Mouse (Mus musculus) CH12.LX (cell line): Measurements from ENCODE around the gene Ptges. TPM values are rescaled to one million over a fixed set of nuclear protein-coding genes. Genes with fewer than 3 reads are reported as not detected.

Experiments used
- DNase-seq: peaks from one replicate; pipeline ENCODE4 v3.0.0-alpha.2; 2013; ENCODE audit errors: extremely low read depth
- H3K27ac ChIP-seq: 2 replicates; pipeline ENCODE4 v1.5.1; 2012; ENCODE audit warnings: low read depth, mild to moderate bottlenecking, control low read depth, moderate library complexity; ENCODE audit not compliant: insufficient read depth
- H3K27me3 ChIP-seq: replicated peaks from 2 replicates; pipeline ENCODE3; 2012; ENCODE audit warnings: inconsistent platforms
- H3K36me3 ChIP-seq, 2 experiments: replicated peaks in 1 of 2; 2 replicates each; pipeline versions ENCODE3 to v1.6.1; 2012; ENCODE audit warnings: inconsistent platforms in 1 of 2, low read length in 1 of 2, mild to moderate bottlenecking in 1 of 2, mixed read lengths in 1 of 2, moderate library complexity in 1 of 2; ENCODE audit not compliant: control insufficient read depth in 1 of 2, insufficient read depth in 1 of 2
- H3K4me1 ChIP-seq, 2 experiments: 2 replicates each; pipeline ENCODE4 v1.6.1; 2012; ENCODE audit warnings: inconsistent platforms in 1 of 2, moderate library complexity in 1 of 2; ENCODE audit not compliant: insufficient read depth in 2 of 2, control insufficient read depth in 1 of 2
- H3K4me2 ChIP-seq: 2 replicates; pipeline ENCODE4 v1.6.1; 2012; ENCODE audit warnings: low read depth, mild to moderate bottlenecking, control low read depth; ENCODE audit not compliant: poor library complexity, insufficient read depth, severe bottlenecking
- H3K4me3 ChIP-seq, 3 experiments: fragments of 150-350 bp in 1 of 3; sonication (generic) in 1 of 3; replicated peaks in 1 of 3; 2 replicates each; pipeline versions ENCODE3 to v1.5.1; 2011 to 2012; ENCODE audit warnings: low read depth in 2 of 3, low read length in 2 of 3, mild to moderate bottlenecking in 2 of 3, moderate library complexity in 2 of 3, control low read depth in 1 of 3, improper control_type of control experiment in 1 of 3, inconsistent platforms in 1 of 3, mixed read lengths in 1 of 3; ENCODE audit not compliant: poor library complexity in 1 of 3
- H3K79me2 ChIP-seq: replicated peaks from 2 replicates; pipeline ENCODE4 v1.6.1; 2012; ENCODE audit warnings: mild to moderate bottlenecking, moderate library complexity; ENCODE audit not compliant: control insufficient read depth, poor library complexity, insufficient read depth, severe bottlenecking; ENCODE audit errors: extremely low read depth
- H3K9ac ChIP-seq: 2 replicates; pipeline ENCODE4 v1.6.1; 2012; ENCODE audit warnings: low read depth, mild to moderate bottlenecking, control low read depth, moderate library complexity; ENCODE audit not compliant: insufficient read depth
- H3K9me3 ChIP-seq: replicated peaks from 2 replicates; pipeline ENCODE3; 2012; ENCODE audit warnings: low read length, inconsistent platforms, mixed read lengths
- BHLHE40 ChIP-seq: IDR thresholded peaks from 2 replicates; pipeline ENCODE4 v1.6.1; 2011; ENCODE audit warnings: mild to moderate bottlenecking, low read depth, low read length, improper control_type of control experiment
- CHD1 ChIP-seq: IDR thresholded peaks from 2 replicates; pipeline ENCODE4 v1.6.1; 2012; ENCODE audit warnings: low read depth, low read length, improper control_type of control experiment, inconsistent platforms
- CHD2 ChIP-seq: IDR thresholded peaks from 2 replicates; pipeline ENCODE4 v1.6.1; 2011; ENCODE audit warnings: low read length, improper control_type of control experiment
- CTCF ChIP-seq, 2 experiments: IDR thresholded peaks in 1 of 2; conservative IDR thresholded peaks in 1 of 2; 2 replicates each; pipeline ENCODE4 v1.5.1; 2011 to 2012; ENCODE audit warnings: low read depth in 2 of 2, low read length in 2 of 2, improper control_type of control experiment in 1 of 2, inconsistent platforms in 1 of 2, mild to moderate bottlenecking in 1 of 2, moderate library complexity in 1 of 2
- EP300 ChIP-seq: IDR thresholded peaks from 2 replicates; pipeline ENCODE4 v1.6.1; 2011; ENCODE audit warnings: low read length, improper control_type of control experiment
- ETS1 ChIP-seq: conservative IDR thresholded peaks from 2 replicates; pipeline ENCODE4 v1.6.1; 2012; ENCODE audit warnings: low read depth, mild to moderate bottlenecking, inconsistent platforms, low read length, improper control_type of control experiment, moderate library complexity
- HCFC1 ChIP-seq: IDR thresholded peaks from 2 replicates; pipeline ENCODE4 v1.6.1; 2012; ENCODE audit warnings: low read depth, mild to moderate bottlenecking, inconsistent platforms, low read length, improper control_type of control experiment
- IRF4 ChIP-seq: IDR thresholded peaks from 2 replicates; pipeline ENCODE4 v1.6.1; 2014; ENCODE audit warnings: low read depth, mild to moderate bottlenecking, inconsistent platforms, low read length, improper control_type of control experiment
- JUN ChIP-seq: IDR thresholded peaks from 2 replicates; pipeline ENCODE4 v1.6.1; 2011; ENCODE audit warnings: low read depth, mild to moderate bottlenecking, low read length, improper control_type of control experiment, moderate library complexity; ENCODE audit not compliant: insufficient read depth
- KAT2A ChIP-seq: IDR thresholded peaks from 2 replicates; pipeline ENCODE4 v1.6.1; 2012; ENCODE audit warnings: low read length, improper control_type of control experiment, inconsistent platforms; ENCODE audit not compliant: insufficient replicate concordance
- MAFK ChIP-seq: IDR thresholded peaks from 2 replicates; pipeline ENCODE4 v1.6.1; 2011; ENCODE audit warnings: low read length, improper control_type of control experiment; ENCODE audit not compliant: insufficient replicate concordance
- MAX ChIP-seq: IDR thresholded peaks from 2 replicates; pipeline ENCODE4 v1.6.1; 2011; ENCODE audit warnings: low read length, improper control_type of control experiment
- MAZ ChIP-seq: IDR thresholded peaks from 2 replicates; pipeline ENCODE4 v1.6.1; 2012; ENCODE audit warnings: low read depth, mild to moderate bottlenecking, inconsistent platforms, low read length, improper control_type of control experiment, moderate library complexity
- MEF2A ChIP-seq: IDR thresholded peaks from 2 replicates; pipeline ENCODE4 v1.6.1; 2014; ENCODE audit warnings: low read depth, mild to moderate bottlenecking, inconsistent platforms, low read length, improper control_type of control experiment, borderline replicate concordance
- MXI1 ChIP-seq: IDR thresholded peaks from 2 replicates; pipeline ENCODE4 v1.6.1; 2011; ENCODE audit warnings: mild to moderate bottlenecking, low read depth, low read length, improper control_type of control experiment
- NELFE ChIP-seq: IDR thresholded peaks from 2 replicates; pipeline ENCODE4 v1.6.1; 2011; ENCODE audit warnings: low read depth, low read length, improper control_type of control experiment
- NRF1 ChIP-seq: IDR thresholded peaks from 2 replicates; pipeline ENCODE4 v1.6.1; 2014; ENCODE audit warnings: low read depth, mild to moderate bottlenecking, inconsistent platforms, low read length, improper control_type of control experiment, moderate library complexity
- PAX5 ChIP-seq: IDR thresholded peaks from 2 replicates; pipeline ENCODE4 v1.6.1; 2012; ENCODE audit warnings: low read length, inconsistent platforms, mixed read lengths
- POLR2A ChIP-seq: IDR thresholded peaks from 2 replicates; pipeline ENCODE4 v1.6.1; 2011; ENCODE audit warnings: low read depth, mild to moderate bottlenecking, improper control_type of control experiment, low read length
- POLR2AphosphoS2 ChIP-seq: IDR thresholded peaks from 2 replicates; pipeline ENCODE4 v1.6.1; 2011; ENCODE audit warnings: low read depth, low read length, improper control_type of control experiment
- SIN3A ChIP-seq: IDR thresholded peaks from 2 replicates; pipeline ENCODE4 v1.6.1; 2012; ENCODE audit warnings: low read length, improper control_type of control experiment, inconsistent platforms
- TBP ChIP-seq: conservative IDR thresholded peaks from 2 replicates; pipeline ENCODE4 v1.6.1; 2011; ENCODE audit warnings: low read depth, low read length, improper control_type of control experiment
- TCF12 ChIP-seq: IDR thresholded peaks from 2 replicates; pipeline ENCODE4 v1.6.1; 2014; ENCODE audit warnings: low read depth, mild to moderate bottlenecking, inconsistent platforms, low read length, improper control_type of control experiment
- USF2 ChIP-seq: conservative IDR thresholded peaks from 2 replicates; pipeline ENCODE4 v1.6.1; 2011; ENCODE audit warnings: low read depth, low read length, improper control_type of control experiment
- ZMIZ1 ChIP-seq: IDR thresholded peaks from 2 replicates; pipeline ENCODE4 v1.6.1; 2012; ENCODE audit warnings: low read depth, mild to moderate bottlenecking, inconsistent platforms, low read length, improper control_type of control experiment
- dilution Hi-C: fragments of 300-500 bp; cut with MboI; formaldehyde crosslinking; loops from 2 replicates; pipeline ENCODE4 v1.14.3; 2020; ENCODE audit warnings: low sequenced_read_pairs; ENCODE audit not compliant: extremely low pct_unique_long_range_greater_than_20kb, extremely low pct_ligation_motif_present
- in situ Hi-C: fragments of 300-500 bp; cut with MboI; formaldehyde crosslinking; loops from 3 replicates; pipeline ENCODE4 v1.14.3; 2019; ENCODE audit warnings: low sequenced_read_pairs, low pct_ligation_motif_present, low pct_unique_long_range_greater_than_20kb, mixed read lengths
- polyA plus RNA-seq: library from polyadenylated mRNA; unstranded; fragments of >175 nt; gene quantifications from 2 replicates; pipeline ENCODE4 v1.2.1, GENCODE M21; 2012; ENCODE audit warnings: low read depth; ENCODE audit not compliant: insufficient read length
- total RNA-seq, 2 experiments: library from RNA; depleted of rRNA; stranded (reverse); fragments of 300-350 nt in 1 of 2; fragments of >200 nt in 1 of 2; gene quantifications; 2 replicates each; pipeline ENCODE4 v1.2.3; 2012 to 2014

Gene Ptges
- total and polyA plus RNA-seq, 3 experiments: 0.04 to 0.09 TPM; not detected in 1

- Histone ChIP-seq H3K36me3 (no peaks in the 10 kb centered on the region), H3K4me3 (no peak overlapping the region), H3K79me2 (no peaks in the 10 kb centered on the region), H3K27ac (no peak overlapping the region), H3K4me1 (peaks cover 0 to 19% of the 10 kb centered on the region in 2 experiments; a peak in 2 of 4 replicates), H3K4me2 (no peak overlapping the region), H3K27me3 (peaks cover 3% of the 10 kb centered on the region), H3K9ac (no peak overlapping the region), H3K9me3 (no peaks in the 10 kb centered on the region)
- no peak for DNase-seq
- TF ChIP-seq POLR2AphosphoS2: no peak
- no peak for TF ChIP-seq CTCF (conservative IDR thresholded peaks at IDR 0.05 in 1 of 2, IDR thresholded peaks at IDR 0.05 in 1 of 2; ENCODE audit: low read depth in 2 of 2, low read length in 2 of 2)
- TF ChIP-seq PAX5: no peak
- no peak for TF ChIP-seq ZMIZ1
- no peak for TF ChIP-seq SIN3A
- no peak for TF ChIP-seq KAT2A
- no peak for TF ChIP-seq NELFE
- TF ChIP-seq MEF2A: no peak
- TF ChIP-seq JUN: no peak
- no peak for TF ChIP-seq EP300
- no peak for TF ChIP-seq CHD2
- TF ChIP-seq MXI1: no peak
- TF ChIP-seq MAX: no peak
- TF ChIP-seq ETS1: no peak
- TF ChIP-seq TCF12: no peak
- no peak for TF ChIP-seq CHD1
- no peak for TF ChIP-seq POLR2A
- no peak for TF ChIP-seq MAZ
- no peak for TF ChIP-seq USF2
- no peak for TF ChIP-seq NRF1
- in situ Hi-C loops: no loop called here
- dilution Hi-C loops: no loop called here
These were observed 17.3 kb downstream of the Ptges start for GRCm38 (mm10) chr2:30912291-30912773.

- dilution Hi-C loops (no loop called here), in situ Hi-C loops (no loop called here)
- H3K4me3 ChIP-seq: no peak overlapping the region
- peaks cover 34% of the 10 kb centered on the region for H3K27me3 ChIP-seq
- TF ChIP-seq MAZ (no peak), MAFK (no peak), IRF4 (no peak), JUN (no peak), TBP (no peak), EP300 (no peak), BHLHE40 (no peak), HCFC1 (no peak)
- no peaks in the 10 kb centered on the region for H3K36me3 ChIP-seq
- H3K9ac ChIP-seq: no peak overlapping the region
- no peak overlapping the region for H3K27ac ChIP-seq
- H3K4me2 ChIP-seq: no peak overlapping the region
- no peaks in the 10 kb centered on the region for H3K79me2 ChIP-seq
- DNase-seq: no peak
- H3K9me3 ChIP-seq: no peaks in the 10 kb centered on the region
- no peaks in the 10 kb centered on the region; a peak in 1 of 4 replicates for H3K4me1 ChIP-seq
These were observed 23.0 kb downstream of the Ptges start for GRCm38 (mm10) chr2:30906641-30907040.
